Mouse (Mus musculus): ENCODE data around the gene Kcnk2. TPM values are rescaled to one million over a fixed set of nuclear protein-coding genes. Genes with fewer than 3 reads are reported as not detected.
"Not testable (repeated sequence)": the region's sequence is repeated elsewhere in the genome, so short reads cannot be mapped to it uniquely, and the experiment has no call there.

Gene Kcnk2
- total RNA-seq, 2 experiments from 2014 or later, result 0.84 to 2.0 TPM

- intact Hi-C loops (cut with DNase I), result no loop called here
- Histone ChIP-seq H3K4me3 (no peak overlapping the region), H3K27ac (no peak overlapping the region)
- no peak for TF ChIP-seq CTCF (IDR thresholded peaks at IDR 0.05)
- no peak for DNase-seq
These were observed 87.6 kb downstream of the Kcnk2 start for GRCm38 (mm10) chr1:189314495-189314894.

GRCm38 (mm10) chr1:189313750-189314149 is 88.3 kb downstream of the Kcnk2 start:
- no peak for DNase-seq
- TF ChIP-seq CTCF (IDR thresholded peaks at IDR 0.05), result no peak
- intact Hi-C loops (cut with DNase I), result no loop called here
- H3K4me3 ChIP-seq, result no peak overlapping the region
- H3K27ac ChIP-seq, result no peak overlapping the region

GRCm38 (mm10) chr1:189310145-189310544 is 91.9 kb downstream of the Kcnk2 start:
- no peak for TF ChIP-seq CTCF (IDR thresholded peaks at IDR 0.05)
- no peak for DNase-seq
- Histone ChIP-seq H3K27ac (no peak overlapping the region), H3K4me3 (no peak overlapping the region)
- intact Hi-C loops (cut with DNase I), result no loop called here

DNA sequence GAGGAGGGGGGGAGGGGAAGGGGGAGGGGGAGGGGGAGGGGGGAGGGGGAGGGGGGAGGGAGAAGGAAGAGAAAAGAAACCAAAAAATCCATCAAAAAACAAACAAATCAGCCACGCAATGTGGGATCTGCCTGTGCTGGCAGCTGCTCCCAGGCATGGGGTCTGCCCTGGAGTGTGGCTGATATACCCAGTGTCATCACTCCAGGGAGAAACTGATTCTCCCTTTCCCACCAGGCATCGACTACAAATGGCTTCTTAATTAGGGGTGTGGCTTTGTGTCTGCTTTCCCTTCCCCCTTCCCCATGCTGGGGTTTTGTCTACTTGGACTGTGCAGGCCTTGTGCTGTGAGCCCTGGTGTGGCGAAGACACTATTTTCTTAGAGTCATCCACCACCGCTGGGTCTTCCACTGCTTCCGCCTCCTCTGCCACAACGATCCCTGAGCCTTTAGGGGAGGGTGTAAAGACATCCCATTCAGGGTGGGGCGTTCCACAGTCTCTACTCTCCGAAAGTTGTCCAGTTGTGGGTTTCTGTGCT is 97.0 kb downstream of the Kcnk2 start:
- intact Hi-C loops (cut with DNase I), result no loop called here
- Histone ChIP-seq H3K4me3 (no peak overlapping the region), H3K27ac (no peak overlapping the region)
- no peak for DNase-seq
- TF ChIP-seq CTCF (IDR thresholded peaks at IDR 0.05), result no peak

- intact Hi-C loops (cut with DNase I), result no loop called here
- Histone ChIP-seq H3K27ac (no peak overlapping the region), H3K4me3 (no peak overlapping the region)
- no peak for DNase-seq
- TF ChIP-seq CTCF (IDR thresholded peaks at IDR 0.05), result no peak
These were observed 99.1 kb downstream of the Kcnk2 start for GRCm38 (mm10) chr1:189303001-189303400.

DNA sequence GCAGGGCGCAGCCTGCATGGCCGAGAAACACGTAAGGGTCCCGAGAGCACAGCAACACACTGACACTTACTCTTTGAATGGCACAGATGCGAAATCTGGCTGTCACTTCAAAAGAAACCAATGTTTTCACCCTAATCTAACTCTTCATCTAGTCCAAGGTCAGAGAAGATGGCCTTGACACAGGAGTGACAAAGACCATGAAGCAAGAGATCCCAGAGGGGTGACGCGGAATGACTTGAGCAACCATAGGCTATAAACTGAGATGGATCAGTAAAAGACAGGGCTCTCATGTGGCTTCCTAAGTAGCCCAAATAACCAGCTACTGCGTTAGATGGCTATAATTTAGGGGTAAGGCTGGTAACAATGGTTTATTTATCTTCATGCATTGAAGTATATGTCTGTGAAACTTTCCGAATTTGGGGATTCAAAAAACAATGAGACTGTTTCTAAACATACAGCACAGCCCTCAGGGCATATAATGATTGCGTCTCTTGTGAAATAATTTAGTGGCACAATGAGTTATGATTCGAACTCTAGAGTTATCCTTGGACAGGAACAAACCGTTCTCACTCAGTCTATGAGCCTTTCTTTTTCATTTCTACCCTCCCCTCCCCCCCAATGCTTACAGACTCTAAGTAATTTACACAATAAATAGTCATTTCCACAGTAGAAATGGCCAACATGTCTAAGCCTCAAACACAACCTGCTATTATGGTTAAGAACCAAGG is 108.2 kb downstream of the Kcnk2 start:
- no peak for DNase-seq
- no peak overlapping the region for H3K27ac ChIP-seq
- TF ChIP-seq CTCF (IDR thresholded peaks at IDR 0.05), result no peak
- H3K4me3 ChIP-seq, result no peak overlapping the region
- intact Hi-C loops (cut with DNase I), result no loop called here

- H3K27ac ChIP-seq, result no peak overlapping the region
- intact Hi-C loops (cut with DNase I), result no loop called here
- no peak for DNase-seq
- TF ChIP-seq CTCF (IDR thresholded peaks at IDR 0.05), result no peak
- H3K4me3 ChIP-seq, result no peak overlapping the region
These were observed 111.2 kb downstream of the Kcnk2 start for GRCm38 (mm10) chr1:189290885-189291284.

DNA sequence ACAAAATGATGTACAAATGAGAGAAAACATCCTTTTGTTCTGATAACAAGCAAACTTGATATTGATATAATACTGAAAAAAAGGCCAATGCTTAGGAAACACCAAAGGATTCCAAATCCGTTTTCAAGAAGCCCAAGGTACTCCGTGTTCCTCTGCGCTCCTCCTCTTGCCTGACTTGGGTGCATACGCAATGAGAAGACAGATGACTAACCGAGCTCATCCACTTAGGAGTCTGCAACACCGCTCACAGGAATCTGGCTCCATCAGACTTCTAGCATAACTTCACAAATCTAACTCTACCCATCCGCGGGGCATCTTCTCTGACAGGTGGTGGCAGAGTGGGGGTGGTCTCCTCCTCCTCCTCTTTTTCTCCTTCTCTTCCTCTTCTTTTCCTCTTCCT is 113.1 kb downstream of the Kcnk2 start:
- DNase-seq, result no peak
- H3K4me3 ChIP-seq, result no peak overlapping the region
- no peak overlapping the region for H3K27ac ChIP-seq
- TF ChIP-seq CTCF (IDR thresholded peaks at IDR 0.05), result no peak
- intact Hi-C loops (cut with DNase I), result no loop called here

DNA sequence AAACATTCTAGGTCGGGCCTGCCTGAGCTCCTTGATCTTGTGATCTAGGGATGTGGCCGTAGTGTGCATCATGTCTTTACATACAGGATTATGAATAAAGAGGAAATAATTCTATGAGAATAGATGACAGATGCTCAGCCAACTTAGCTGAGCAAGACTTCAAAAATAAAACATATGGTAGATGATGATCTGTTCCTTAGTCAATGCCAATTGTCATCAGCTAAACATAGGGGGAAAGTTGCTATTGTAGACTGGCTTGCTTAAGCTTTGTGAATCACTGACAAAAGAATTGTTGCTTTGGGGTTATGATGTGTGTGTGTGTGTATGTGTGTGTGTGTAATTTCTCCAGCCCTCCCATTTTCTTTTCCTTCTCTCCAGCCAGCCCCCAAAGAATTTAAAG is 129.8 kb downstream of the Kcnk2 start:
- H3K4me3 ChIP-seq, result no peak overlapping the region
- intact Hi-C loops (cut with DNase I), result no loop called here
- no peak overlapping the region for H3K27ac ChIP-seq

GRCm38 (mm10) chr1:189253631-189254030 is 148.4 kb downstream of the Kcnk2 start:
- TF ChIP-seq CTCF (IDR thresholded peaks at IDR 0.05), result no peak

More for the DNA sequence above, 129.8 kb downstream of the Kcnk2 start:
- no peak for TF ChIP-seq CTCF (IDR thresholded peaks at IDR 0.05)
- no peak for DNase-seq

DNA sequence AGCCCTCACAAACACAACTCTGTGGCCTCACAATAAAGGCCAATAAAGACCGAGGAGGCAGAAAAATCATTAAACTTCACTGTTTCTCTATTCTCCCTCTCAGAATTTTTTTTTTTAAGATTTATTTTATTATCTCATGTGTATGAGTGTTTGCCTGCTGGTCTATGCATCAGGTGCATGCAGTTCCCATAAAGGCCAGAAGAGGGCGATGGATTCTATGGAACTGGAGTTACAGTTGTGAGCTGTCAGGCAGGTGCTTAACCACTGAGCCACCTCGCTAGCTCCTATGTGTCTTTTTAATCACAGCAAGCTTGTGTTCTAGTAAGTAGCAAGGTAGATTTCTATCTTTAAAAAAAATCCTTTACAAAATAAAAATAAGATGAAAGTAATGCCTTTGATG is 148.9 kb downstream of the Kcnk2 start:
- no peak for DNase-seq
- TF ChIP-seq CTCF (IDR thresholded peaks at IDR 0.05), result peak; percentile 38
- H3K4me3 ChIP-seq, result no peak overlapping the region
- intact Hi-C loops (cut with DNase I), result no loop called here
- H3K27ac ChIP-seq, result no peak overlapping the region

More at GRCm38 (mm10) chr1:189253631-189254030, 148.4 kb downstream of the Kcnk2 start:
- Histone ChIP-seq H3K4me3 (no peak overlapping the region), H3K27ac (no peak overlapping the region)
- DNase-seq, result no peak
- intact Hi-C loops (cut with DNase I), result no loop called here

GRCm38 (mm10) chr1:189243206-189243605 is 158.9 kb downstream of the Kcnk2 start:
- intact Hi-C loops (cut with DNase I); H3K4me3 ChIP-seq; DNase-seq; H3K27ac ChIP-seq: not testable (repeated sequence)

DNA sequence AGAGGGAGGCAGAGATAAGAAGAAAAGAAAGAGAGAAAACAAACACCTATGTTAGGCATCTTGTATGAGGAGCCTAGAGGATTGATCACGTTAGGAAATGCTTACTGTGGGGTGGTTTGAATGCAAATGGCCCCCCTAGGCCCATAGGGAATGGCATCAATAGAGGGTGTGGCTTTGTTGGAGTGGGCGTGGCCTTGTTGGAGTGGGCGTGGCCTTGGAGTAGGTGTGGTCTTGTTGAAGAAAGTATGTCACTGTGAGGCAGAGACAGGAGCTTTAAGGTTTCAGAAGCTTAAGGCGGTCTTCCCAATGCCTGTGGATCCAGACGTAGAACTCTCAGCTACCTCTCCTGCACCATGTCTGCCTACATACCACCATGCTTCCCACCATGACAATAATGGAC is 166.8 kb downstream of the Kcnk2 start:
- intact Hi-C loops (cut with DNase I), result no loop called here
- no peak for TF ChIP-seq CTCF (IDR thresholded peaks at IDR 0.05)
- Histone ChIP-seq H3K4me3 (no peak overlapping the region), H3K27ac (no peak overlapping the region)
- DNase-seq, result no peak

DNA sequence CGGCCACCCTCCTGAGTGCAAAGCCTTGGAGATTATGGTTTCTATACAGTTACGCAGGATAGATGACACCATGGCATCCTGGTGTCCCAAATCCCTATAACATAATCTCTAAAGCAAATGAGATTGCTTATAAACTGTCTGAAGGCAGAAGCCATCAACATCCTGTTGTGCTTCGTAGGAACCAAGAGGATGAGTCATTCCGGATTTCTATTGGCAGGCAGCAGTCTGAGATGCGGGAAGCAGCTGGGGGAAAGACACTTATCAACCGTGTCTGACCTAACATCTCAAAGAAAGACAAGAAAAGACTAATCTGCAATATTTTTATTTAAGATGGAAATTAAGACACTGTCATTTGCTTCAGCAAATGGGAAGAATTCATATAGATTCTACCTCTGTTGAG is 169.2 kb downstream of the Kcnk2 start:
- intact Hi-C loops (cut with DNase I), result no loop called here
- no peak for DNase-seq

More for the DNA sequence above, 169.2 kb downstream of the Kcnk2 start:
- TF ChIP-seq CTCF (IDR thresholded peaks at IDR 0.05), result no peak
- H3K27ac ChIP-seq, result no peak overlapping the region
- H3K4me3 ChIP-seq, result no peak overlapping the region

Measured in gastrocnemius, adult 2 months (tissue).